Mouse (Mus musculus) limb, embryonic 10.5 days (tissue): ENCODE measurements around the gene Gm20479. TPM values are rescaled to one million over a fixed set of nuclear protein-coding genes. Genes with fewer than 3 reads are reported as not detected.

Experiments used
- DNase-seq: peaks from one replicate; pipeline ENCODE4 v3.0.0-alpha.2; 2017; ENCODE audit warnings: low spot score
- H3K27ac ChIP-seq: fragments of 300-500 bp; sonication (generic); 2 replicates; pipeline ENCODE4 v1.5.1; 2016; ENCODE audit warnings: mild to moderate bottlenecking
- H3K27me3 ChIP-seq: fragments of 300-500 bp; sonication (generic); 2 replicates; pipeline ENCODE4 v1.6.1; 2016; ENCODE audit warnings: low read depth, mild to moderate bottlenecking; ENCODE audit not compliant: poor library complexity, severe bottlenecking
- H3K36me3 ChIP-seq: fragments of 300-500 bp; sonication (generic); 2 replicates; pipeline ENCODE4 v1.6.1; 2016; ENCODE audit warnings: mild to moderate bottlenecking, moderate library complexity
- H3K4me1 ChIP-seq: fragments of 300-500 bp; sonication (generic); 2 replicates; pipeline ENCODE4 v1.6.1; 2016
- H3K4me3 ChIP-seq: fragments of 300-500 bp; sonication (generic); 2 replicates; pipeline ENCODE4 v1.5.1; 2016; ENCODE audit warnings: mild to moderate bottlenecking, moderate library complexity
- H3K9me3 ChIP-seq: fragments of 300-500 bp; sonication (generic); replicated peaks from 2 replicates; pipeline ENCODE4 v1.6.1; 2016; ENCODE audit warnings: mild to moderate bottlenecking
- WGBS: fragments of 180-500 bp; shearing (Covaris S2); methylation state at CpG from one replicate; pipeline ENCODE4 v1.1.7; 2016; 5-methylcytosine and 5-hydroxymethylcytosine counted together
- polyA plus RNA-seq: library from polyadenylated mRNA; unstranded; fragments of >200 nt; fragmentation: Nextera tagmentation; extraction: Ambion mirVana; gene quantifications from 2 replicates; pipeline ENCODE4 v1.2.1, GENCODE M21; 2016

Gene Gm20479
- polyA plus RNA-seq, 1 experiment from 2014 or later: not detected

DNA sequence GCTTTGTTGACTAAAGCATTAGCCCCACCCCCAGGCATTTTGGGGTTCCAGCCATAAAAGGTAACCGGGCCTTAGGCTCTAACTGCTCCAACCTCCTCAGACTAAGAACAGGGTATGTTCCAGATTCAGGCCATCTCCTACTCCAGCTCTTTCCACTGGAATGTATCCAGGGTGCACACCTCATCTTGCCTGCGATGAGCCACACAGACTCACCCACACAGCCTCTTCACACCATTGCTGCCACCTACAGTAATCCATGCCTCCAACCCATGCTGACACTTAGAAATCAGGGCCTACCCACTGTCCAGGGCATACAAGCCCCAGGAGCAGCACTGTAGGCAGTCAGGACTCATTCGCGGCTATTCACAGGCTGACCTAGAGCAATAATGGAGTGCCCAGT lies 18.1 kb downstream of the Gm20479 start:
- H3K36me3 ChIP-seq: peaks cover 16% of the 10 kb centered on the region
- peaks cover 54% of the 10 kb centered on the region for H3K27me3 ChIP-seq
- WGBS: 70% methylated on average over 4 of the region's 4 CpGs

DNA sequence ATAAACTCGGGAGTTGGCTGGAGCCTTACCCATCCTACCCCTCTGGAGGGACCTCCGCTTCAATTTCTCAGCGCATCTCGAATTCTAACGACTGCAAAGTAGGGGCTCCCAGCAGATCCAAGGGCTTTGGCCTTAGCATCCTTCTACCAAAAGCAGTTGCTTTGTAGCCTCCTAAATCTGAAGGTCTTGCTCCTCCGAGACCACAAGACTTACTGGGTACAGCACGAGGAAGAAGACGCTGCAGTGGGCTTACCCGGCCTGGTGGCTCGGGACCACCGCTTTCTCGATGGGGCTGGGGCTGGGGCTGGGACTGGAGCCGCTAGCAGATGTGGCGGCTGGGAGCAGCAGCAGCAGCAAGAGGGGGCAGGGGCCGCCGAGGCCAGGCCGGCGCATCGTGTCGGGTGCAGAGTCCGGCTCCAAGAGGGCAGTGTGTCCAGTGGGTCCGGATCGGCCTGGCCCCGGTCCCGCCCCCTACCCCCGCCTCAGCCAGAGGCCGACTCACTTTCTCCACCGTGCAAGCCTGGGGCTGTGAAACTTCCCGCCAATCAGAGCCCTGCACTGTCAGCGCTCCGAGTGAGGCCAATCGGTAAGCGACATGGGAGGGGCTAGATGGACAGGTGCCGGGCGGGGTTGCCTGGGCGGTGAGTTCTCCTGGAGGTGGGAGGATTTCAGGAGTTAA lies 19.9 kb downstream of the Gm20479 start, which contains the start of gene Ltbp4:
Ltbp4 (minus strand) TSS at position 518 of the 679 bp plus-strand sequence.
- H3K4me3 ChIP-seq: peak within 1 kb of the TSS; percentile 62
- H3K27me3 ChIP-seq: peaks cover 72% of the 10 kb centered on the region
- H3K9me3 ChIP-seq: no peaks in the 10 kb centered on the region
- H3K36me3 ChIP-seq: peaks cover 4% of the 10 kb centered on the region
- DNase-seq: peak; percentile 82
- WGBS: under 1% methylated on average over 36 of the region's 36 CpGs
- peak within 1 kb of the TSS; percentile 83 for H3K27ac ChIP-seq
- H3K4me1 ChIP-seq: peaks cover 52% of the 10 kb centered on the region

More for the DNA sequence above, 18.1 kb downstream of the Gm20479 start:
- Histone ChIP-seq H3K4me3 (no peak overlapping the region), H3K4me1 (peaks cover 34% of the 10 kb centered on the region), H3K27ac (no peak overlapping the region), H3K9me3 (no peaks in the 10 kb centered on the region)
- no peak for DNase-seq

DNA sequence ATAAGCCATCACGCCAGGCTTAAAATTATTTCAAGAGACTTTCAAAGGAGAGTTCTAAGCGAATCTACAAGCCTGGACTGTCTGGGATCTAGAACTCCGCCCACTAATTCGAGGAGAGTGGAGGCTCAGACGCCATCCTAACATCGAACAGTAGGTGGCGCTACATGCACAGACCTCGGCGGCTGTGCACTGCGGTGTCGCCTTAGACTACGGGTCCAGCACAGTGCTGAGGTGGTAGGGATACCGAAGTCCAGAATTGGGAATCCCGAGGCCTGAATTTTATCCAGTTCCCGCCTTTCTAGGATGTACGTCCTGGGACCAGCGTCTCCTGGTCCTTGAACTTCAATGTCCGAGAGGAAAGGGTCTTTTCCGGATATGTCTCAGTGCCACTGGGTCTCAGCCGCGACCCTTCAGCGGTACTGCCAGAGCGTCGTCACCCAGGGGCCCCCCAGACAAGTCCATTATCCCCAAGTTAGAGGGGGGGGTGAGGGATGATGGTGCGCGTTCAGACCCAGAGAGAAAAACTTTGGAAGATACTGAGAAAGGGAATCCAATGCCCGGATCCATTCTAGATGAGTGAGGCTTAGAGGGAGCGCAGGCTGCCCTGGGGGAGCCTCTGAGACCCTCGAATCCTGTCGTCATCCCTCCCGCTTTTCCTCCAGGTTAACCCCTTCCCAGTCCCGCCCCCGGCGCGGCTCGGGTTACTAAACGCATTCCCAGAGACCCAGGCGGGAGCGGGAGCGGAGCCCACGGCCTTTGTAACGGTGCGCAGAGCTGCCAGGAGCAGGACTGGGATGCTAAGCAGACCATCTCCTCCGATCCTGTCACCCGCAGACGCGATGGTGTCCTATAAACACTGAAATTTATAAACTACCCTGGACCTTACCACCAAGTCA lies 21.0 kb downstream of the Gm20479 start:
- peak; percentile 93 for DNase-seq
- no peaks in the 10 kb centered on the region for H3K9me3 ChIP-seq
- H3K4me1 ChIP-seq: peaks cover 55% of the 10 kb centered on the region
- H3K27me3 ChIP-seq: peaks cover 84% of the 10 kb centered on the region
- under 1% methylated on average over 47 of the region's 47 CpGs for WGBS
- no peaks in the 10 kb centered on the region for H3K36me3 ChIP-seq
- peak overlapping the region; percentile 83 for H3K27ac ChIP-seq
- H3K4me3 ChIP-seq: peak overlapping the region; percentile 62

GRCm38 (mm10) chr7:27335011-27335720 lies 22.1 kb downstream of the Gm20479 start:
- 52% methylated on average over 15 of the region's 15 CpGs for WGBS
- no peaks in the 10 kb centered on the region for H3K9me3 ChIP-seq
- no peak overlapping the region for H3K27ac ChIP-seq
- no peak for DNase-seq
- peaks cover 94% of the 10 kb centered on the region for H3K27me3 ChIP-seq
- H3K36me3 ChIP-seq: no peaks in the 10 kb centered on the region
- H3K4me1 ChIP-seq: peaks cover 64% of the 10 kb centered on the region
- H3K4me3 ChIP-seq: peak overlapping the region; percentile 62; the same call in 1 of the 2 replicates

DNA sequence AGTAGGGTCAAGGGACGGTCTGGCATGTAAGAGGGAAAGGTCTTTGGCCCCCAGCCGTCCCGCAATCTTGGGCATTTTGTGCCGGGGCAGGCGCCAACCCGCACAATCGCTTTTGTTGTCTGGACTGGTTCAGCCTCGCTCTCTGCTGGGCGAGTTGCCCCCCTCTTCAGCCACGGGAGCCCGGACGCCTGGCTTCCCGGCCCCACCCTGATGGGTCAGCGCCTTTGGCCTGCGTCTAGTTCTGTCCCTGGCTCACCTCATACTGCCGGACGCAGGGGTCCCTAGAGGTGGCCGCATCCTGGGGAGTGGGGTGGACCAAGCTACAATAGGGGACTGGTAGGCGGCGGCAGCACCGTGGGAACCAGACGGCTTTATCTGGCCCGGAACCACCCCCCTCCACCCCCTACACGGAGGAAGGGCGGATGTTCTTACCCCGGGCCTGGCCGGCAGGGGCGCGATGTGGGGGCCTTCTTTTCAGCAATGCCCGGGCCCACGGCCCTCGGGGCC lies 22.8 kb downstream of the Gm20479 start:
- Histone ChIP-seq H3K4me1 (peaks cover 63% of the 10 kb centered on the region), H3K27ac (peak overlapping the region; percentile 42; the same call in 1 of the 2 replicates), H3K27me3 (peaks cover 99% of the 10 kb centered on the region), H3K36me3 (no peaks in the 10 kb centered on the region), H3K4me3 (peak overlapping the region; percentile 51), H3K9me3 (no peaks in the 10 kb centered on the region)
- no peak for DNase-seq
- 2% methylated on average over 32 of the region's 32 CpGs for WGBS

- peak; percentile 46 for DNase-seq
- Histone ChIP-seq H3K27ac (peak overlapping the region; percentile 43; the same call in 1 of the 2 replicates), H3K9me3 (no peaks in the 10 kb centered on the region), H3K4me3 (peak overlapping the region; percentile 51), H3K4me1 (peaks cover 71% of the 10 kb centered on the region), H3K27me3 (peaks cover 99% of the 10 kb centered on the region), H3K36me3 (no peaks in the 10 kb centered on the region)
- 5% methylated on average over 68 of the region's 77 CpGs for WGBS
Measured at GRCm38 (mm10) chr7:27333316-27333941, 23.8 kb downstream of the Gm20479 start.

DNA sequence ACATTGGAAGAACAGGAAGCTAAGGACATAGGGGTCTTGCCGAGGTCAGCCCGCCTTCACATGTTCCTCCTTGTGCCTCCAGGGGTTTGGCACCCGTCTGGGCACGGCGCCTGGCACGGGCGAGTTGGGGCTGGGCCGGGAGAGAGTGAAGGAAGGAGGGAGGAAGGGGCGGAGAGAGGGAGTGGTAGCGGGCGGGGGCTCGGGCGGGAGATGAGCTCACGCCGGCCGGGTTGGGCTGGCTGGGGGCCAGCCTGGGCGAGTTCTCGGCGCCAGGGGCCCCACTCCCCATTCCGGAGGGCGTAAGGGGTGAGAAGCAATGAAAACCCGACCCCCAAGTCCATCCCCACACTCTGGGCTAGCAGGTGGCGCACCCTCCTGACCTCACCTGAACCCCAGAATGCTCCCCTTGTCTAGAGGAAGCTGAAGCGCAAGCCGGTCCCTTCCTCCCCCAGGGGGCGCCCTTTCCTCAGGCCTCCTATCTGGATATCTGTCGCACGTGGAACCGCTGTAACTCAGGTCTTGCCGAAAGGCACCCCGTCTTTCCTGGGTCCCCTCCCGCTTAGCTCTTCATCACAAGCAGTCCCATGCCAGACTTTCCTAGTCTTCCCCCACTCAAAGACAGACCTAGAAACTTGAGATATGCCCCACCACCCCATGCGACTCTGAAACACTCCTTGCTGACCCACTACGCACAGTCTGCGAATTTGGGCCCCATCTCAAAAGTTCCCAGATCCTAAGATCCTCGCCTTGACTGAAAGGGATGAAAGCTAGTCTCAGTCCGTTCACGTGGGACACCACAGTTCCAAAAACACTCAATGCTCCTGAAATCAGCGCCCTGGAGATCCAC lies 24.6 kb downstream of the Gm20479 start:
- Histone ChIP-seq H3K27me3 (peaks cover 99% of the 10 kb centered on the region), H3K27ac (no peak overlapping the region), H3K9me3 (no peaks in the 10 kb centered on the region), H3K4me1 (peaks cover 67% of the 10 kb centered on the region), H3K36me3 (no peaks in the 10 kb centered on the region), H3K4me3 (peak overlapping the region; percentile 51)
- peak; percentile 86 for DNase-seq
- WGBS: 1% methylated on average over 38 of the region's 39 CpGs

GRCm38 (mm10) chr7:27331854-27332253 lies 25.4 kb downstream of the Gm20479 start:
- Histone ChIP-seq H3K4me1 (peaks cover 60% of the 10 kb centered on the region), H3K36me3 (0 out of 2 replicates have a peak, but pooled peaks cover 2% of the 10 kb centered on the region), H3K4me3 (peak overlapping the region; percentile 51; the same call in 1 of the 2 replicates), H3K9me3 (no peaks in the 10 kb centered on the region), H3K27me3 (peaks cover 99% of the 10 kb centered on the region), H3K27ac (no peak overlapping the region)
- peak; percentile 27 for DNase-seq
- WGBS: 5% methylated on average over 8 of the region's 8 CpGs

DNA sequence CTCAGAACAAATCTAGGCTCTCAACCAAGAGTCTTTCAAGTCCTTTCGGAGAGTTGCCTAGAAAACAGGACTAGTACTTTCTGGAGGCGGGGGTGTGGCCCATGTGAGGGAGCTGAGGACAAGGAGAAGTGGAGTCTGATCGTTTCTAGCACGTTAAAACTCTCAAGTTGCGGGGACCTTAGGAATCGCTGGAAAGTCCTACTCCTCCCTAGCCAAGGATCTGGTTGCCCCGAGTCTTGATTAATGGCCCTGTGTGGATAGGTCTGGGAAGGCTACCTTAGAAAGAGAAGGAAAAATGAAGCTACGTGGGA lies 25.7 kb downstream of the Gm20479 start:
- Histone ChIP-seq H3K36me3 (0 out of 2 replicates have a peak, but pooled peaks cover 2% of the 10 kb centered on the region), H3K4me3 (peak overlapping the region; percentile 52; the same call in 1 of the 2 replicates), H3K27me3 (peaks cover 99% of the 10 kb centered on the region), H3K9me3 (no peaks in the 10 kb centered on the region), H3K27ac (no peak overlapping the region), H3K4me1 (peaks cover 58% of the 10 kb centered on the region)
- WGBS: 1% methylated on average over 8 of the region's 8 CpGs
- DNase-seq: no peak

- no peaks in the 10 kb centered on the region for H3K9me3 ChIP-seq
- H3K36me3 ChIP-seq: 0 out of 2 replicates have a peak, but pooled peaks cover 2% of the 10 kb centered on the region
- H3K27me3 ChIP-seq: peaks cover 99% of the 10 kb centered on the region
- peak; percentile 79 for DNase-seq
- H3K27ac ChIP-seq: peak overlapping the region; percentile 61; the same call in 1 of the 2 replicates
- H3K4me1 ChIP-seq: peaks cover 62% of the 10 kb centered on the region
- WGBS: under 1% methylated on average over 39 of the region's 39 CpGs
- H3K4me3 ChIP-seq: peak overlapping the region; percentile 52
Measured at GRCm38 (mm10) chr7:27330709-27331540, 26.3 kb downstream of the Gm20479 start.

DNA sequence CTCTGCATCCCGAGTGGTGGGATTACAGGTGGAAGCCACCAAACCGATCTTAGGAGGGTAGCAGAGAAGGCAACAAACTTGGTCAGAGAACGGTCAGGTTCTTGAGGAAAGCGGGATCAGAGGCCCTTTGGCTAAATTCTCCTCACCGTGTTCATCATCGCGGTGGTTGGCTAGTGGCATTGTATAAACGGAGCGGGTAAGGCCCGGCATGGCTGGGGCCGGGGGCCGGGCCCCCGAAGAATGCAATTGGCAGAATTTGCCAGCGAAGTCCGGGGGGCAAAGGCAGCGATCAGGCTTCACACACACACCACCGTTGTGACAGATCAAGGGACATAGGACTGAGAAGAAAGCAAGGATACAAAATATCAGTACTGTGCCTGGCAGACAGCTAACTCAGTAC lies 27.2 kb downstream of the Gm20479 start:
- DNase-seq: no peak
- Histone ChIP-seq H3K27me3 (peaks cover 100% of the 10 kb centered on the region), H3K36me3 (0 out of 2 replicates have a peak, but pooled peaks cover 2% of the 10 kb centered on the region), H3K4me1 (peaks cover 67% of the 10 kb centered on the region), H3K4me3 (peak overlapping the region; percentile 52; the same call in 1 of the 2 replicates), H3K27ac (no peak overlapping the region), H3K9me3 (no peaks in the 10 kb centered on the region)
- WGBS: 23% methylated on average over 17 of the region's 17 CpGs
